Mouse (Mus musculus) cerebellum, adult 2 months (tissue): ENCODE results near the gene Gprc5d.

ENCODE experiments used
- CTCF ChIP-seq: fragments of 200-500 bp; IDR thresholded peaks from 2 replicates; pipeline ENCODE4 v1.5.1; 2011; ENCODE audit warnings: low read depth, mild to moderate bottlenecking, control low read depth, low read length, moderate library complexity, borderline replicate concordance; ENCODE audit not compliant: insufficient read depth
- POLR2A ChIP-seq: fragments of 200-500 bp; IDR thresholded peaks from 2 replicates; pipeline ENCODE4 v1.6.1; 2011; ENCODE audit warnings: low read length, control low read depth, borderline replicate concordance; ENCODE audit not compliant: insufficient read depth

GRCm38 (mm10) chr6:135145976-135146375 lies 27.9 kb upstream of the Gprc5d start:
- TF ChIP-seq CTCF: no peak
- no peak for TF ChIP-seq POLR2A
